Mouse (Mus musculus) Patski (cell line): ENCODE measurements at regions not wholly inside any gene's neighbourhood (a gene's known extent, or its start where the extent isn't known, plus 50 kb on each side); places are given as distances from the start of the nearest gene placed in this dataset.

Experiments
- ATAC-seq: fragments of 100-300 bp; one replicate; pipeline ENCODE4 v1.8.0; 2021
- CTCF ChIA-PET: fragments of 350-600 bp; sonication (Branson Sonifier 250); formaldehyde crosslinking; loops from one replicate; lab custom pipeline; 2022; ENCODE audit warnings: inconsistent platforms; lab: Charles Lee
- POLR2A ChIA-PET: fragments of 350-600 bp; sonication (Branson Sonifier 250); formaldehyde crosslinking; loops from one replicate; lab custom pipeline; 2022; ENCODE audit warnings: antibody characterized with exemption, inconsistent platforms; lab: Charles Lee
- DNase-seq: peaks from one replicate; pipeline ENCODE4 v3.0.0-alpha.2; 2011; ENCODE audit warnings: low read depth, low spot score
- H3K27me3 ChIP-seq: fragments of 371-371 bp; one replicate; pipeline ENCODE4 v1.5.1; 2021
- CTCF ChIP-seq: fragments of 100-300 bp; IDR thresholded peaks from one replicate; pipeline ENCODE4 v1.5.1; 2021
- in situ Hi-C: fragments of 300-500 bp; cut with MboI; formaldehyde crosslinking; loops from 3 replicates; pipeline ENCODE4 v1.11.1; 2018; ENCODE audit warnings: low pct_unique_long_range_greater_than_20kb, mixed read lengths

DNA sequence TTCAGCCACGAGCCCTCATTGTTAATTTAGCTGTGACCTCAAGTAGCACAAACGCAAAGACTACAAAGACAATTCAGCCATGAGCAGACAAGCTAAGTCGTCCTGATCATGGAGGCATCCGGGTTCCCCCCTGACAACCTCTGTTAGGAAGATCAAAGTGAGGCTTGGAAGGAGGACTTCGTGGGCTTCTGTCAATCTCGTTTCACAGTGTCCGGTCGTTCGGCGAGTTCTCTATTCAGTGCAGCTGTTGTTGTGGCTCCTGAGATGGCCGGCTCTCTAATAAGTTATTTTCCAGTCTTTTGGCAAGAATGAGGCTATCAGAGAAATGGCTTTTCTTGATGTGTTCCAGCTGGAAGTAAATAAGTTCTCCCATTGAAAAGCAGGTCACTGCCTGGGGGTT, 133.7 kb upstream of the Map3k7 start:
- no peak for ATAC-seq
- DNase-seq: no peak
- ChIA-PET POLR2A (no interaction called here), CTCF (interaction anchor here (1.3 kb wide), 1 partner anchor 10 kb away, joined by 3 read pairs; no protein-coding TSS in a partner anchor)
- no peaks in the 10 kb centered on the region for H3K27me3 ChIP-seq
- TF ChIP-seq CTCF: no peak
- in situ Hi-C loops: no loop called here

DNA sequence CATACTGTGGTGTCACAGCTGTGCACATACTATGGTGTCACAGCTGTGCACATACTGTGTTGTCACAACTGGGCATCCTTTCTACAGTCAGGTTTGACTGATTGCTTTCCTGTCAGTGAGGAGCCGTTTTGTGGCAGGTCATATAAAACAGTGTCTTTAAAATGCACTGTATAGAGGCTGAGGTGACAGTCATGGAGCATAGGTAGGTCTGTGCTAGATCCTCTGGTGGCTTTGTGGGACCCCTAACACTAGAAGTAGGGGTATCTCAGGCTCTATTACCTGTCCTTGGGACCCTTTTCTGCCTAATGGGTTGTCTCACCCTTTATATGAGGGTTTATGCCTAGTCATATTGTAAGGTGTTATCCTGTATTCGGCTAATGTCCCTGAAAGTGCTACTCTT, 132.4 kb upstream of the Map3k7 start:
- no peak for TF ChIP-seq CTCF
- ATAC-seq (no peak), DNase-seq (no peak)
- POLR2A ChIA-PET: no interaction called here
- CTCF ChIA-PET: no interaction called here
- in situ Hi-C loops: no loop called here
- no peaks in the 10 kb centered on the region for H3K27me3 ChIP-seq

DNA sequence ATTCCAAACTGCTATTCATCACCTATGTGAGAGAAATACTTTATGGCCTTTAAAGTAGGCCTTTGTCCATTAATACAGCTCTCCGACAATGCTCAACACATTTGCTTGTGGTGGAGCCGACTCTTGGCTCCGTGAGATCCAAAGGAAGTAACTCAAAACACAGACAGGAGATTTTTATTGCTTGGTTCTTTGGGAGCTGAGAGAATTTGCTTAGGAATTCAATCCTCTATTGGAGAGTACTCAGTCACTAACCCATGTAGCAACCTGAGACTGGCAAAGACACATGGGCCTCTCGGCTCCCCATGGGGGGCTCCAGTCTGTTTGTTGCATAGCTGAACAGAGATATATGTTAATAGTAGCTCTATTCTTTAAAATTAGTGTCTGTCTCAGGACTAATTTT, 130.1 kb upstream of the Map3k7 start:
- CTCF ChIA-PET: no interaction called here
- H3K27me3 ChIP-seq: no peaks in the 10 kb centered on the region
- no peak for DNase-seq
- in situ Hi-C loops: no loop called here
- POLR2A ChIA-PET: no interaction called here
- no peak for TF ChIP-seq CTCF
- no peak for ATAC-seq

DNA sequence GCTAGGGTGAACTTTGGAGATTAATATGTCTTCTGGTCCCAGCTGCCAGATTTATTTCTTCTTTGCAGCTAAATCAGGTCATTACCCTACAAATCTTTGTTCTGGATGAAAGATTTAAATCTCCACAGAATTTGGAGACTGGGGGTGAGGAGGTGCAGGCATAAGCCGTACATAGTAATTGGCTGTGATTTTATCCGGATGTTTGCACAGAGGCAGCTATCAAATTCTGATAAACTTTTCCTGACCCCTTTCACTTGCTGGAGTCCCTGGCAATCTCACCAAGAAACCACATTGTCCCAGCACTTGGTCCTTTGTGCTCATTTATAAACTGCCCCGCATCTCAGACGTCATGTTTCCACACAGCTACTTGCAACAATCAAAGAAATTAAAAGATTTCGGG, 128.8 kb upstream of the Map3k7 start:
- H3K27me3 ChIP-seq: no peaks in the 10 kb centered on the region
- no peak for TF ChIP-seq CTCF
- ATAC-seq (no peak), DNase-seq (no peak)
- POLR2A ChIA-PET: interaction anchor here (0.7 kb wide), 1 partner anchor 361 kb away, joined by 4 read pairs; no protein-coding TSS in a partner anchor
- CTCF ChIA-PET: no interaction called here
- in situ Hi-C loops: no loop called here

DNA sequence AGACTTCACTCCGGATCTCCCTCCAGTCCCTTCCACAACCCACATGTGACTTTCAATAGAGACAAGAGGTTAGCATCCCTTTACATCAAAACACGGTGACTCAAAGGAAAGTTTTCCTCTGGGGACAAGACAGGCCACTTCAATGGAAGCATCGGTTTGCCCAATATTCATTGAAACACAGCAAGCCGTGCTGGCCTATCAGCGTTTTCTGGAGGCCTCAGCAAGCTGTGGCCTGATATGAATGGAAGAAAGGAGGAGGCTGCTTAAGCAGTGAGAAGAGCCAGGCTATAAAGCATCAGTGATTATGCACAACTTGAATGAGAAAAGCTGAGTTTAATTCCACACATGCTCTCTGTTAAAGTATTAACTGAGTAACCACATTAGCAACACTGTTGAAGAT, 125.3 kb upstream of the Map3k7 start:
- H3K27me3 ChIP-seq: no peaks in the 10 kb centered on the region
- no peak for DNase-seq
- TF ChIP-seq CTCF: no peak
- POLR2A ChIA-PET: no interaction called here
- CTCF ChIA-PET: no interaction called here
- ATAC-seq: no peak
- in situ Hi-C loops: no loop called here

DNA sequence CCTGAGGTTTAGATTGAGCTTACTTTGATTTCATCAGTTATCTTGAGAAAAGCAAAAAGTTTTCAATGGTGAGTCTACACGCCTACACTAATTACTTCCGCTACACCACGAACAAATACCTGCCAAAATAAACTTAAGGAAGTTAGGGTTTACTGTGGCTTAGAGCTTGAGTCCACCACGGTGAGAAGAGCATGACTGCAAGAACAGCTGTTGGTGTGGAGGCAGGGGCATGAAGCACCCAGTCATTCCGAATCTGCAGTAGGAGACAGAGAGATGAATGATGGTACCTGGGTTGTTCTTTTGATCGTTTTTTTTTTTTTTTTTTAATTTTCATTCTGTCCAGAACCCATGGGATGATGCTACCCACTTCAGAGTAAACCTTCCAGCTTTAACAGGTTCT, 114.1 kb upstream of the Map3k7 start:
- DNase-seq (no peak), ATAC-seq (no peak)
- in situ Hi-C loops: no loop called here
- ChIA-PET CTCF (no interaction called here), POLR2A (no interaction called here)
- no peak for TF ChIP-seq CTCF
- H3K27me3 ChIP-seq: no peaks in the 10 kb centered on the region

DNA sequence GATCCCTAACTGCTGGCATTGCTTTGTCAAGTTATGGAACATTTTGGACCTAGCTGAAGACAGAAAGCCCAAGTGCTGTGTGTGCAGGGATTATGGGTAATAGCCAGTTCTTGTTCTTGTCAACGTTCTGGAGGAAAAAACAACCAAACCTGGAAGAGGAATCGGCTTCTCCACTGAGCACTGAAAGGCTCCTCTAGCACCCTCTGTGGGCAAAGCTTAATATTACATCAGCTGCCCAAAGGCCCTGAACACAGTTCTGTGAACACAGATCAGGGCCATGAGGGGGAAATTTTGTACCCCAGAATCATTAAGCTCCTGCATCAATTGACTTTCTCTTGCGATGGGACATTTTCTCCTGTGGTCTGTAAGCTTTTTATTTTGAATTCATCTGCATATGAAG, 112.9 kb upstream of the Map3k7 start:
- DNase-seq (no peak), ATAC-seq (no peak)
- in situ Hi-C loops: no loop called here
- ChIA-PET POLR2A (no interaction called here), CTCF (no interaction called here)
- H3K27me3 ChIP-seq: no peaks in the 10 kb centered on the region
- no peak for TF ChIP-seq CTCF

DNA sequence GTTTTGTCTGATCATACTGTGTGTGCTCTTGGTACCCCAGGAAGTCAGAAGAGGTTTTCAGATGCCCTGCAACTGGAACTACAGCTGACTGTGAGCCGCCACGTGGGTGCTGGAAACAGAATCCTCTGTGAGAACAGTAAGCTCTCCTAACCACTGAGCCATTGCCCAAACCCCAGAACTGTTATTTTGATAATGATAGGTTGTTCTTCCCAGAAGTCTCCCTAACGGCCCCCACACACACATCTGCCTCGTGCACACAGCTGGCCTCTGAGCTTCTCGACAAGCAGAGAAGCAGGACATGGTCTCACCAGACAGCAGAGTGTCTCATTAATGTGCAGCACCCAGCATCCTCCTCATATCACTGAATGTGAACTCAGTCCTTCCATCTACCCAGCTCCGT, 110.0 kb upstream of the Map3k7 start:
- TF ChIP-seq CTCF: no peak
- in situ Hi-C loops: no loop called here
- POLR2A ChIA-PET: no interaction called here
- H3K27me3 ChIP-seq: no peaks in the 10 kb centered on the region
- CTCF ChIA-PET: no interaction called here
- DNase-seq (no peak), ATAC-seq (no peak)

DNA sequence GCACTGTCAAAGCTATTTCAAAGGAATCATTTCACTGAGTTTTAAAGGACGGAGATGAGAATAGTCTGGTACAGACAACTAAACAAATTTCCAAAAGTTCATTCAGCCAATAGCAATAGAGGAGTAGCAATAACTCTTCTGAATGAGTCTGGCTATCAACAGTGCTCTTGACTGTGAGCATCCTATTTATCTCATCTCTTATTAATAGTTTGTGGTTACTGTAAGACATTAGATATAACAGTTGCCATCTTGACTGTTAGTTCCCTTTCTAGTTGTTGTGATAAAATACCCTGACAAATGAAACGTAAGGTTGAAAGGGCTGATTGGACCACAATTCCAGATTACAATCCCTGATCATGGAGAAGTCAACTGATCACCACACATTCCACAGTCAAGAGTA, 103.5 kb upstream of the Map3k7 start:
- DNase-seq (no peak), ATAC-seq (no peak)
- no peaks in the 10 kb centered on the region for H3K27me3 ChIP-seq
- POLR2A ChIA-PET: no interaction called here
- no peak for TF ChIP-seq CTCF
- in situ Hi-C loops: no loop called here
- CTCF ChIA-PET: no interaction called here

DNA sequence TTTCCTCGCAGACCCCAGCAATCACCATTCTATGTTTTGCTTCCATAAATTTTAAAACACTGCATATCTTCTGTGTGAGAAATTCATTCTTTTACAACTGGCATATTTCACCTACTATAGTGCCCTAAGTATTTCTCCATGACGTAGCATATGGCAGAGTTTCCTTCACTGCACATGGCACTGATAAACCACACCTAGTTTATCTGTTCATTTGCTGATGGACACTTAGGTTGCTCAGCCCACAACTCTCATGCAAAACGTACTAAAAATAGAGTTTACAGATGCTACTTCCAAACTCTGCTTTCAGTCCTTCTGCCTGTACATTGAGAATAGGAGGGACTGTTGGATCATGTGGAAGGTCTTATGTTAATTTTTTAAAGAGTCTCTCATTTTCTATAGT, 102.7 kb upstream of the Map3k7 start:
- H3K27me3 ChIP-seq: no peaks in the 10 kb centered on the region
- in situ Hi-C loops: no loop called here

DNA sequence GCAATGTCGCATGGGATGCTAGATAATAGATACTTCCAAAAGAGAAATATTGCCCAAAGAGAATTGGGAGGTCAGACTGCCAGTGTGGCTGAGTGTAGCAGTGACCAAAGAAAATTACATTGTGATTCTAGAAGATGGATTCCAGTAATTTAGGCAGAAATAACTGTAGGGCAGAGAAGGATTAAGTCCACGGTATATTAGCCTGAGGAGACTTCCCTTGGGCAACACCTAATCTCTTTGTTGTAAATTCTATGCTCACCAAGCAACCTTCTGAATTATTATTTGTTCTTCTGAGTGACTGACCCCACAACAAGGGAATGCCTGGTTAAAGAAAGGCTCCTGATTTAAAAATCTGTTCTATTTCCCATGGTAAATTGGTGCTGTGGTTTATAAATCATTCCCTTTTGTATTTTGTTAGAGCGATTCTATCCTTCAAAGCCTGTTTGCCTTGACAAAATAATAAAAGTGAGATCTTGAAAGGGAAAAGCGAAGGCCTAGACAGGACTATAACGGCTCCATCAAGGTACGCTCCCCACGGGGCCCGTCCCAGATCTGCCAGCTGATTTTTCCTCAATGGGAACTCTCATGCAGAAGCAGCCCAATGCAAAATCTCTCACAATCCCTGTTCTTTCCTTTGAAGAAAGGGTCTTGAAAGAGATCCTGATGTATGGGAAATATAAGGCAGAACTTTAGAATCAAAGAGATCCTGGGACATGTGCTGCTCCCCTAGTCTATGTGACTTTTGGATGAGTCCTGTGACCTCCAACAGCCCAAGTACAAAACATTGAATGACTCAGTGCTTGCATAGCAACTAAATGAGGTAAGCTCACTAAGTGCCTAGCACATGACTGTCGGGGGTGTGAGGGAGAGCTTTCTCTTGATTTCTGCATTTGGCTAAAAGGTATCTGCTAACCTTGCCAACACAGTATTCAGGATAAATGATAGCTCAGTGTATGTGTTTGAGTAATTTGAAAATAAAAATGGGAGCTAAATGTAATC, 90.6 kb upstream of the Map3k7 start:
- TF ChIP-seq CTCF: no peak
- no peaks in the 10 kb centered on the region for H3K27me3 ChIP-seq
- ATAC-seq (peak; percentile 93), DNase-seq (peak; percentile 38)
- CTCF ChIA-PET: interaction anchor here (0.7 kb wide), 1 partner anchor 18 kb away, joined by 4 read pairs; no protein-coding TSS in a partner anchor
- POLR2A ChIA-PET: interaction anchor here (0.7 kb wide), 1 partner anchor 15 kb away, joined by 3 read pairs; no protein-coding TSS in a partner anchor
- in situ Hi-C loops: no loop called here

More for the DNA sequence above, 102.7 kb upstream of the Map3k7 start:
- POLR2A ChIA-PET: no interaction called here
- no peak for ATAC-seq
- TF ChIP-seq CTCF: no peak
- no peak for DNase-seq
- CTCF ChIA-PET: no interaction called here
